Mouse (Mus musculus) bone marrow macrophage, adult 2 months (primary cell): ENCODE measurements around the gene Fut8. TPM values are rescaled to one million over a fixed set of nuclear protein-coding genes. Genes with fewer than 3 reads are reported as not detected.

Experiments
- H3K27ac ChIP-seq: 2 replicates; pipeline ENCODE4 v1.5.1; 2012; ENCODE audit warnings: low read depth, low read length; ENCODE audit not compliant: insufficient read depth
- H3K4me1 ChIP-seq: 2 replicates; pipeline ENCODE4 v1.6.1; 2012; ENCODE audit warnings: low read length; ENCODE audit not compliant: control insufficient read depth, insufficient read depth
- H3K4me3 ChIP-seq: 2 replicates; pipeline ENCODE4 v1.5.1; 2012; ENCODE audit warnings: mild to moderate bottlenecking, low read length, moderate library complexity; ENCODE audit not compliant: insufficient read depth
- CTCF ChIP-seq: IDR thresholded peaks from 2 replicates; pipeline ENCODE4 v1.5.1; 2012; ENCODE audit warnings: low read depth, mild to moderate bottlenecking, low read length, moderate library complexity
- POLR2A ChIP-seq: IDR thresholded peaks from 2 replicates; pipeline ENCODE4 v1.6.1; 2012; ENCODE audit warnings: mild to moderate bottlenecking, low read depth, low read length, borderline replicate concordance
- polyA plus RNA-seq: library from polyadenylated mRNA; stranded (reverse); fragments of >200 nt; gene quantifications from 2 replicates; pipeline ENCODE4 v1.2.4, GENCODE M21; 2012; ENCODE audit not compliant: missing spikeins, insufficient read depth, insufficient read length

The Fut8 gene
- polyA plus RNA-seq, 1 experiment: 19.5 TPM

DNA sequence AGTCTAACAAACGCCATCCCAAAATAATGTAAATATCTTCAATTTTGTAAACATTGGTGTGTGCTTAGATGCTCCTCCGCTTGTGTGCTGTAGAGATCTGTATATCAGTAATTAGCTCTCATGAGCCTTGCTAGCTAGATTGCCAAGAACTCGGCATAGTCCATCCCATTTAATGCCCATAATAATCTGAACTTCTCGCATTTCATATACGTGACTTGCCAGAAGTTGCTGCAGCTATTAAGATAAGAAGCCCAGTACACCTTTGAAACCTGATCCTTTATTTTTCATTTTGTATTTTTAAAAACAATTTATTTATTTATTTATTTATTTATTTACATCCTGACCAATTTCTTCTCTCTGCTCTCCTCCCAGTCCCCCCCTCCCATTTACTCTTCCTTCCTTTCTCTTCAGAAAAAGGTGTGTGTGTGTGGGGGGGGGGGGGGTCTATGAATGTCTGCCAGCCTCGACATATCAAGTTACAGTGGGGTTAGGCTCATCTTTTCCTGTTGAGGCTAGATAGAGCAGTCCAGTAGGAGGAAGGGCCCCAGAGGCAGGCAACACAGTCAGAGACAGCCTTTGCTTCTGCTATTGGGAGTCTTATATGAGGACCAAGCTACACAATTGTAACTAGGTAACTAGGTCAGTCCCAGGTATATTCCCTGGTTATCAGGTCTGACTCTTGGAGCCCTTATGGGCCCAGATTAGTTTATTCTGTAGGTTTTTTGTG, 183.9 kb downstream of the Fut8 start:
- H3K4me1 ChIP-seq: no peaks in the 10 kb centered on the region
- TF ChIP-seq CTCF (no peak), POLR2A (no peak)
- no peak overlapping the region for H3K4me3 ChIP-seq
- H3K27ac ChIP-seq: no peak overlapping the region

DNA sequence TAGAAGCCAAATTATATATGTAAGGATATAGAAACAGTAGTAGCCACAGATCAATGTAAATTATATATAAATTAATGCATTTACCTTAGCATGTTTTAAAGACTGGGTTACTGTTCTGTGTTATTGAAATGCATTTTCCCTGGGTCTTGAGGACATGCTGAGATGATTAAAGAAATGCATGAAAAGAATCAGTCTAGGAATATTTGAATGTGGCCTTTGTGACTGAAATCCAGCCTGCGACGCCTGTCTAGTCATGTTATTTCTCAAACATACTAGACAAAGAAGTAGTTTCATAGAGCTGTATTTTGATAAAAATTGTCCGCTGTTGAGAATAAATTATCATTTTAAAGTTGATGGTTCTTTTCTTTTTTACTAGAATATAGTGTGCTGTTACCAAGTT, 188.2 kb downstream of the Fut8 start:
- Histone ChIP-seq H3K4me1 (no peaks in the 10 kb centered on the region), H3K27ac (no peak overlapping the region), H3K4me3 (no peak overlapping the region)
- TF ChIP-seq CTCF: no peak

DNA sequence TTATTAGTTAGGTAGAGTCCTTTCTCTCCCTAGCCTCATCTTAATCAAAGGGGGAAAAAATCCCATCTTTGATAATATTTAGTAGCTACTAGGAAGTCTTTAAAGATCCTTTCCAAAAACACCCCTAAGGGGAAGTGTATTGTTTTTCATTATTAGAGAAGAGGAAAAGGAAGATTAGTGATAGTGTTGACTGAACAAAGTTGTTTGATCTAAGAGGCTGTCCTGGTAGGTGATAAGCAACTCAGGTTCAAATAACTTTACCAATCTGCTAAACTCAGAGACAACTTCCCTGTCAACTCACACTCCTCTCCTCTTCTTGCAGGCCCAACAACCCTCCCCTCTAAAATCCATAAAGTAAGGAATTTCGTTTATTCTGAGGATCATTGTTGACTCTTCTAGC, 190.2 kb downstream of the Fut8 start:
- H3K4me3 ChIP-seq: no peak overlapping the region
- no peak overlapping the region for H3K27ac ChIP-seq
- no peak for TF ChIP-seq CTCF
- no peak for TF ChIP-seq POLR2A
- no peaks in the 10 kb centered on the region for H3K4me1 ChIP-seq

DNA sequence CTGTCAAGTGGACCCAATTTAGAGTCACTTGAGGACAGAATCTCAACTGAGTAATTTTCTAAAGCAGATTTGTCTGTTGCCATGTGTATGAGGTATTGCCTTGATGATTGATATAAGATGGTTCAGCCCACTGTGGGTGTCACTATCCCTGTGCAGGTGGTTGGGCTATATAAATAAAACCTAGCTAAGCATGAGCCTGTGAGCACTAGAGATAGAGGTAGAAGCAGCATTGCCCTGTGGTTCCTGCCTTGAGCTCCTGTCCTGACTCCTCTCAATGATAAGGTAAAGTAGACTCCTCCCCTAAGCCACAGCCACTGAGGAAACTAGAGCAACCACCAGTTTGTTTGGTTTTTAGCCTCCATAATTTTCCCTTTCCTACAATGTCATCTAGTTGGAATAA, 191.5 kb downstream of the Fut8 start:
- no peak overlapping the region for H3K27ac ChIP-seq
- no peak overlapping the region for H3K4me3 ChIP-seq
- TF ChIP-seq POLR2A: no peak
- TF ChIP-seq CTCF: no peak
- no peaks in the 10 kb centered on the region for H3K4me1 ChIP-seq

DNA sequence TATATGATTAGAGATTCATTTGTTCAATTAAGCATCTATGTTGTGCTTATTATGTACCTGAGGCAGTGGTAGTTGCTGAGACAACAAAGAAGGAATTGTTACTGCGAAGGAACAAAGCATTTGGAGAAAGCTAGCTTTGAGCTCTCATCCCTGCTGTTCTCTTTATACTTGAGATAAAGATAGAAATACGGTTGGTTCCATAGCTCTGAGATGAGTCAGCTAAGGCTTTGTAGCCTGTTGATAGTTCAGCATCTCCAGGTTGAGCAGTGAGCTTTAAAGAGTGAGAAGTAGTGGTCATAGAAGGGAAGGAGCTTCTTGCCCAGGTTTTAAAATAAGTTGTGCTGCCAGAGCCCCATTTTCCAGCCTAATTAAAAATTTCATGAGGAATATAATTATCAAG, 198.8 kb downstream of the Fut8 start:
- H3K4me3 ChIP-seq: no peak overlapping the region
- TF ChIP-seq POLR2A: no peak
- H3K27ac ChIP-seq: no peak overlapping the region
- no peaks in the 10 kb centered on the region for H3K4me1 ChIP-seq

DNA sequence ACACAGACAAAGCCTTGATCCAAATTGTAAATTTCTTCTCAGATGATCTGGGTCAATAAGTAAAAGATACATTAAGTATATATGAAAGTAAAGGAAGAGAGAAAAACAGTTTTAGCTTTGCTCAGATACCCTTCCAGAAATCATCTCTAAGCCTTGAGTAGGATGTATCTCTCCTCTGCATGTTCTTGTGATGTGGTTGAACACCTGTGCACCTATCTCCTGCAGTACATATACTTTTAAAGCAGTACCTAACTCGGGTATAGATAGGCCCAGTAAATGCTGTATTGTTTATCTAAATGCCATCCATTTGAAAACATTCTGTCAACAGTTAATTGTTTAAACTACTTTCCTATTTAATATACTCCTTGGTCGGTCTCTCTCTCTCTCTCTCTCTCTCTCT, 212.9 kb downstream of the Fut8 start:
- Histone ChIP-seq H3K4me3 (no peak overlapping the region), H3K27ac (no peak overlapping the region)
- no peak for TF ChIP-seq CTCF
- no peak for TF ChIP-seq POLR2A

DNA sequence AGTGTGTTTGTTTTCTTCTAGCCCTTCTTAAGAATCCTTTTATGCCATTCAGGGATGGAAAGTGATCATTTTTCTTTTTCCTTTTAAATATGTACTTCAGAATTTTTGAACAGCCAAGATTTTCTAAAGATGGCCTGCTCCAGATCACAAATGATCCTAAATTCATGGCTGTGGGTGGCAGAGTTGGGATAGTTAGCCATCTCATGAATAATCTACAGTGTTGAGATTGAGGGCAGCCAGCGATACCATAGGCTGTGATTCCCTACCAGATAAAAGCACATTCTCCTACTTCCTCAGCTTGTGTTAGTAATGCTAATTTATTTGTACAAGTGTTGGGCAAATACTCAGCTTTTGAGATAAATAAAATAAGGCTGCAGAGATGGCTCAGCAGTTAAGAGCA, 228.3 kb downstream of the Fut8 start:
- no peak overlapping the region for H3K4me3 ChIP-seq
- H3K4me1 ChIP-seq: no peaks in the 10 kb centered on the region
- no peak for TF ChIP-seq POLR2A
- no peak for TF ChIP-seq CTCF

More for the DNA sequence above, 212.9 kb downstream of the Fut8 start:
- H3K4me1 ChIP-seq: peaks cover 2% of the 10 kb centered on the region; the same call in 1 of the 2 replicates

DNA sequence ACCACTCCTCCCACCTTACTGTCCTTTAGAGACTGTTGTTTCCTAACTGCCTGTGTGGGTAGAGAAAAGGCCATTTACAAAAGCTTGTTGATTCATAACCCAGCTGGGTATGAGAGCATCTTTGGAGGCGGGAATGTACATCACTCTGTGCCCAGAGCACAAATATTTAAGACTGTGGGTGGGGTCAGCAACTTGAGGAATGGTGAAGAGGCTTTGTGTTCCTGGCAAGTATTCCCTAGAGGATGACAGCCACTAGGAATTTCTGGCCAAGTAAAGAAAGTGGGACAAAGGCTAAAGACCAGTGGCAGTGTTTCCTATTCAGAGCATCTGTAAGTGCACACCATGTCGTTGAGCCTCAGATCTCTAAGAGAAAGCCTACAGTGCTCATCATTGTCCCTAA, 242.0 kb downstream of the Fut8 start:
- TF ChIP-seq CTCF: no peak
- TF ChIP-seq POLR2A: no peak
- Histone ChIP-seq H3K4me3 (no peak overlapping the region), H3K27ac (no peak overlapping the region), H3K4me1 (no peaks in the 10 kb centered on the region)

More for the DNA sequence above, 228.3 kb downstream of the Fut8 start:
- no peak overlapping the region for H3K27ac ChIP-seq

DNA sequence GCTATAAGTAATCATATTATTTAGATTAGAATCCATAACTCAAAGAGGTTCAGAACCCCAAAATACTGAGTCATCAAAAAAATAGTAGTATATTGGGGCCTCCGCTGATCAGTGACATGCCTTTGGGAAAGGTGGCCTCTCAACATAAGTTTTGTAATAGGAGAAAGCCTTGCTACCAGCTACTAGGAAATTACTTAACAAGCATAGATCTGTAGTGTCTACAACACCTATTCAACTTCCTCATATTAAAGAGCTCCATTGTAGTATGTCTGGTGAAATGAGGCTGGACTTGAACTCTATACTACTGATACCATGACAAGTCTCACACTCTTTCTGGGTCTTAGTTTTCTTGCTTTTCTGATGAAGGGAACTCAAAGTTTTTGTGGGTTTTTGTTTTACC, 243.2 kb downstream of the Fut8 start:
- Histone ChIP-seq H3K4me3 (no peak overlapping the region), H3K27ac (no peak overlapping the region), H3K4me1 (no peaks in the 10 kb centered on the region)
- TF ChIP-seq CTCF (no peak), POLR2A (no peak)

DNA sequence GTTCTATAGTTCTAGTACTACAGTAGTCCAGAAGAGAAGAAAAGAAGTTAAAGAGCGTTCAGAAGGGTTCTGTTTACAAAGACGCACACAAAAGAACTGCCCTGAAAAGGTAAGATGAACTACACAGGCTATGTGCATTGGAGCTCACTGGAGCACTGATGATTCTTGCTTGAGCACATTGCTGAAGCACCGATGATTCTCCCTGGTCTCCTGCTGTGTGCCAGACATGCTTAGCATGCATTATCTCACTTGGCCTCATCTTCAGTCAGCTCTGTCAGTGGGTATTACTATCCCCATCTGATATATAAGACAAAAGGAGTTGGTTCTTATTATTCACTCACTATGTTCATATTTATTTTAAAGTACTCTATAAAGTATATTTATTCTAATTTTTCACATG, 243.9 kb downstream of the Fut8 start:
- TF ChIP-seq POLR2A: no peak
- no peak for TF ChIP-seq CTCF
- Histone ChIP-seq H3K27ac (no peak overlapping the region), H3K4me1 (no peaks in the 10 kb centered on the region), H3K4me3 (no peak overlapping the region)
